ENCODE assay signal across 13 mouse cellular contexts in genomic region chr12:41877292-41877959, GRCm38 (mm10).
DNase-seq lines count a peak whose midpoint lies in the region; ATAC-seq and TF ChIP-seq lines count a peak whose summit lies in the region.
"Had no signal": no experiment of that assay in that cellular context is flagged by ENCODE, and none has a peak within 500 bp of the region (broad histone marks: within the 10 kb centered on the region; RNA-seq: fewer than 3 reads in every experiment).

No protein-coding gene starts in this region.

- H3K4me2 ChIP-seq in forebrain, embryonic 16.5 days (ENCODE audit: low read length): no peak overlapping the region
- no peak overlapping the region for H3K4me2 ChIP-seq in forebrain, embryonic 11.5 days (ENCODE audit: low read depth, low read length, severe bottlenecking)
- H3K4me2 ChIP-seq in limb, embryonic 13.5 days (replicated peaks): no peak overlapping the region
- no peak overlapping the region for H3K4me2 ChIP-seq in midbrain, postnatal 0 days (ENCODE audit: low read depth, low read length, poor library complexity, severe bottlenecking)
- H3K4me2 ChIP-seq: embryonic facial prominence, embryonic 15.5 days; heart, embryonic 11.5 days had no signal

- no peak overlapping the region for H3K4me3 ChIP-seq in forebrain, embryonic 16.5 days (replicated peaks; ENCODE audit: low read length)
- H3K4me3 ChIP-seq in forebrain, embryonic 11.5 days (ENCODE audit: low read depth, low read length): no peak overlapping the region
- no peak overlapping the region for H3K4me3 ChIP-seq in limb, embryonic 13.5 days
- H3K4me3 ChIP-seq in limb, embryonic 10.5 days: no peak overlapping the region
- H3K4me3 ChIP-seq in midbrain, postnatal 0 days (ENCODE audit: low read depth, low read length): no peak overlapping the region
- H3K4me3 ChIP-seq: embryonic facial prominence, embryonic 15.5 days; gastrocnemius, adult 2 months had no signal

- no peak overlapping the region for H3K27ac ChIP-seq in forebrain, embryonic 16.5 days (ENCODE audit: low read length)
- no peak overlapping the region for H3K27ac ChIP-seq in forebrain, embryonic 11.5 days (ENCODE audit: low read depth, low read length)
- H3K27ac ChIP-seq in limb, embryonic 13.5 days: no peak overlapping the region
- H3K27ac ChIP-seq in limb, embryonic 10.5 days: no peak overlapping the region
- no peak overlapping the region for H3K27ac ChIP-seq in midbrain, postnatal 0 days (ENCODE audit: low read depth, low read length)
- H3K27ac ChIP-seq: embryonic facial prominence, embryonic 15.5 days; gastrocnemius, adult 2 months had no signal

- H3K9ac ChIP-seq in forebrain, embryonic 16.5 days (replicated peaks; ENCODE audit: low read depth, low read length): no peak overlapping the region
- no peak overlapping the region for H3K9ac ChIP-seq in forebrain, embryonic 11.5 days (ENCODE audit: low read length)
- no peak overlapping the region for H3K9ac ChIP-seq in limb, embryonic 13.5 days
- no peak overlapping the region for H3K9ac ChIP-seq in midbrain, postnatal 0 days (replicated peaks; ENCODE audit: low read length, poor library complexity, severe bottlenecking)
- H3K9ac ChIP-seq: embryonic facial prominence, embryonic 15.5 days had no signal

- no peak for TF ChIP-seq CTCF in midbrain, postnatal 0 days (IDR thresholded peaks at IDR 0.05)

- H3K4me1 ChIP-seq in forebrain, embryonic 16.5 days (replicated peaks; ENCODE audit: control insufficient read depth, insufficient read depth, low read length): no peaks in the 10 kb centered on the region
- no peaks in the 10 kb centered on the region for H3K4me1 ChIP-seq in forebrain, embryonic 11.5 days (replicated peaks; ENCODE audit: control insufficient read depth, insufficient read depth, low read length)
- H3K4me1 ChIP-seq in limb, embryonic 13.5 days: no peaks in the 10 kb centered on the region
- no peaks in the 10 kb centered on the region for H3K4me1 ChIP-seq in limb, embryonic 10.5 days
- no peaks in the 10 kb centered on the region for H3K4me1 ChIP-seq in midbrain, postnatal 0 days (ENCODE audit: insufficient read depth, low read length)
- H3K4me1 ChIP-seq: embryonic facial prominence, embryonic 15.5 days had no signal

- peak; percentile 68; the same call in 1 of the 2 replicates for ATAC-seq in forebrain, embryonic 16.5 days
- ATAC-seq in forebrain, embryonic 11.5 days (replicated peaks; ENCODE audit: low FRiP score): no peak
- ATAC-seq in limb, embryonic 13.5 days (ENCODE audit: low FRiP score, low read depth): peak; percentile 54; the same call in 1 of the 2 replicates
- ATAC-seq in midbrain, postnatal 0 days (ENCODE audit: low FRiP score): no peak

- WGBS in forebrain, embryonic 16.5 days: 45% methylated on average over 5 of the region's 5 CpGs
- 77% methylated on average over 5 of the region's 5 CpGs for WGBS in forebrain, embryonic 11.5 days
- 61% methylated on average over 5 of the region's 5 CpGs for WGBS in limb, embryonic 13.5 days
- 87% methylated on average over 5 of the region's 5 CpGs for WGBS in limb, embryonic 10.5 days
- 31% methylated on average over 5 of the region's 5 CpGs for WGBS in midbrain, postnatal 0 days

- DNase-seq in forebrain, embryonic 11.5 days (ENCODE audit: low spot score): no peak
- DNase-seq in limb, embryonic 10.5 days (ENCODE audit: low spot score): no peak
- peak; percentile 13 to 28 for DNase-seq in frontal cortex, postnatal 14 days (ENCODE audit: low spot score in 2 of 2)
- peak; percentile 19 for DNase-seq in midbrain, postnatal 0 days (ENCODE audit: low spot score)
- no peak for DNase-seq in embryo, embryonic 10.5 days (ENCODE audit: low spot score)
- DNase-seq in gastrocnemius, adult 8-10 months (ENCODE audit: low spot score in 2 of 2): no peak
- DNase-seq: cerebellum, adult 9-11 months; gastrocnemius, adult 2 months; lung, postnatal 10 days had no signal

- no peaks in the 10 kb centered on the region for H3K27me3 ChIP-seq in forebrain, embryonic 16.5 days (replicated peaks; ENCODE audit: control insufficient read depth, insufficient read depth, low read length)
- no peaks in the 10 kb centered on the region for H3K27me3 ChIP-seq in forebrain, embryonic 11.5 days (ENCODE audit: control insufficient read depth, insufficient read depth, low read length)
- H3K27me3 ChIP-seq in limb, embryonic 13.5 days: no peaks in the 10 kb centered on the region
- no peaks in the 10 kb centered on the region for H3K27me3 ChIP-seq in limb, embryonic 10.5 days (ENCODE audit: low read depth, poor library complexity, severe bottlenecking)
- H3K27me3 ChIP-seq in midbrain, postnatal 0 days (ENCODE audit: insufficient read depth, low read length): no peaks in the 10 kb centered on the region
- H3K27me3 ChIP-seq: embryonic facial prominence, embryonic 15.5 days had no signal

- no peaks in the 10 kb centered on the region for H3K9me3 ChIP-seq in forebrain, embryonic 16.5 days (ENCODE audit: control insufficient read depth, low read length)
- no peaks in the 10 kb centered on the region for H3K9me3 ChIP-seq in forebrain, embryonic 11.5 days (ENCODE audit: control insufficient read depth, low read length)
- H3K9me3 ChIP-seq in limb, embryonic 13.5 days: no peaks in the 10 kb centered on the region
- no peaks in the 10 kb centered on the region for H3K9me3 ChIP-seq in limb, embryonic 10.5 days (replicated peaks)
- no peaks in the 10 kb centered on the region for H3K9me3 ChIP-seq in midbrain, postnatal 0 days (ENCODE audit: low read length)
- H3K9me3 ChIP-seq: embryonic facial prominence, embryonic 15.5 days had no signal

- H3K36me3 ChIP-seq in forebrain, embryonic 16.5 days (ENCODE audit: control insufficient read depth, insufficient read depth): no peaks in the 10 kb centered on the region
- no peaks in the 10 kb centered on the region for H3K36me3 ChIP-seq in forebrain, embryonic 11.5 days (ENCODE audit: control insufficient read depth, insufficient read depth, low read length)
- no peaks in the 10 kb centered on the region for H3K36me3 ChIP-seq in limb, embryonic 13.5 days
- H3K36me3 ChIP-seq in limb, embryonic 10.5 days: no peaks in the 10 kb centered on the region
- no peaks in the 10 kb centered on the region for H3K36me3 ChIP-seq in midbrain, postnatal 0 days (ENCODE audit: insufficient read depth, low read length)
- H3K36me3 ChIP-seq: embryonic facial prominence, embryonic 15.5 days had no signal

Comparison
In these comparisons a context has a peak if more than half of its experiments do, and no peak if none do; other contexts are left out.
1. ATAC-seq: peak in forebrain, embryonic 16.5 days (single experiment) and limb, embryonic 13.5 days (single experiment); none in forebrain, embryonic 11.5 days (single experiment) and midbrain, postnatal 0 days (single experiment).
2. DNase-seq: peak in frontal cortex, postnatal 14 days (2 of 2) and midbrain, postnatal 0 days (single experiment); none in forebrain, embryonic 11.5 days (single experiment), limb, embryonic 10.5 days (single experiment), embryo, embryonic 10.5 days (single experiment) and gastrocnemius, adult 8-10 months (0 of 2).